Mouse (Mus musculus) liver, adult 2 months (tissue): ENCODE results near the gene Polr2l.

Experiments
- CTCF ChIP-seq: fragments of 200-500 bp; IDR thresholded peaks from 2 replicates; pipeline ENCODE4 v1.5.1; 2011; ENCODE audit warnings: low read depth, low read length, control low read depth
- POLR2A ChIP-seq: fragments of 200-500 bp; IDR thresholded peaks from 2 replicates; pipeline ENCODE4 v1.6.1; 2011; ENCODE audit warnings: low read length, control low read depth; ENCODE audit not compliant: insufficient read depth; ENCODE audit errors: extremely low read depth

DNA sequence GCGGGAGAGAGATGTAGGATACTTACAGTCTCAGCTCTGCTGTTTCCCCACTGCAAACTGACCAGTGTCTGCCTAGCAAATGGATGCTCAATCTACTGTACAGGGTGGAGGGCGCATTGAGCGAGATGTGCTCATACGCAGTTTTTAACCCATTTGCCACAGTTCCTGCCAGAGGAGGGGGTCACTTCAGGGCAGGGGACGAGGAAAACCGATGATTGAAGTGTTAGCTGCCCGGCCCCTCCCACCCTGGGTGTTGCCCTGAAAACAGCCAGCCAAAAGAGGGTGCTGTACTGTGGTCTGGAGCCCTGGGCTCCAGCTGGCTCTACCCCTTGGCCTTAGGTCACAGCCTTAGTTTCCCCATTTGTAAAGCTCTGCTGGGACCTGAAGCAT, 2.0 kb upstream of the Polr2l start:
- TF ChIP-seq CTCF = no peak
- no peak for TF ChIP-seq POLR2A
